Mouse (Mus musculus) R1 (cell line): ENCODE measurements around the gene Usp39.

Experiments used
- DNase-seq: peaks from one replicate; pipeline ENCODE4 v3.0.0-alpha.2; 2018; ENCODE audit warnings: low read depth, low spot score

Usp39 gene

GRCm38 (mm10) chr6:72352636-72353405, 7.8 kb upstream of the Usp39 start:
- no peak for DNase-seq

- DNase-seq = no peak
These were observed 5.2 kb upstream of the Usp39 start for GRCm38 (mm10) chr6:72350214-72350613.

- no peak for DNase-seq
These were observed 3.4 kb upstream of the Usp39 start for GRCm38 (mm10) chr6:72348411-72348810.

GRCm38 (mm10) chr6:72347166-72347941, 2.4 kb upstream of the Usp39 start, which contains the start of gene 0610030E20Rik:
Gene 0610030E20Rik (plus strand): TSS chr6:72347317.
- DNase-seq = peak; percentile 73

GRCm38 (mm10) chr6:72346261-72346660, 1.3 kb upstream of the Usp39 start:
- no peak for DNase-seq

GRCm38 (mm10) chr6:72345633-72346032, 649 bp upstream of the Usp39 start:
- no peak for DNase-seq

- peak; percentile 22 for DNase-seq
These were observed 449 bp downstream of the Usp39 start for GRCm38 (mm10) chr6:72344396-72345073.

GRCm38 (mm10) chr6:72340481-72340880, 4.5 kb downstream of the Usp39 start:
- DNase-seq = no peak

- DNase-seq = no peak
These were observed 11.9 kb downstream of the Usp39 start for GRCm38 (mm10) chr6:72333111-72333510.

GRCm38 (mm10) chr6:72330133-72330532, 14.9 kb downstream of the Usp39 start:
- no peak for DNase-seq

- DNase-seq = no peak
These were observed 16.0 kb downstream of the Usp39 start for GRCm38 (mm10) chr6:72329019-72329418.

- peak; percentile 33 for DNase-seq
These were observed 18.7 kb downstream of the Usp39 start for GRCm38 (mm10) chr6:72326274-72326673.

GRCm38 (mm10) chr6:72323786-72324508, 21.0 kb downstream of the Usp39 start:
- DNase-seq = no peak

GRCm38 (mm10) chr6:72322936-72323335, 22.0 kb downstream of the Usp39 start:
- DNase-seq = peak; percentile 83

GRCm38 (mm10) chr6:72319019-72319418, 26.0 kb downstream of the Usp39 start:
- peak; percentile 62 for DNase-seq

- DNase-seq = no peak
These were observed 26.5 kb downstream of the Usp39 start for GRCm38 (mm10) chr6:72318440-72318839.

GRCm38 (mm10) chr6:72316044-72316443, 28.9 kb downstream of the Usp39 start:
- DNase-seq = peak; percentile 18

- DNase-seq = no peak
These were observed 29.6 kb downstream of the Usp39 start for GRCm38 (mm10) chr6:72315384-72315783.

GRCm38 (mm10) chr6:72313124-72313867, 31.7 kb downstream of the Usp39 start:
- DNase-seq = no peak

- DNase-seq = no peak
These were observed 32.8 kb downstream of the Usp39 start for GRCm38 (mm10) chr6:72312198-72312597.

- no peak for DNase-seq
These were observed 41.5 kb downstream of the Usp39 start for GRCm38 (mm10) chr6:72303510-72303909.
